Mouse (Mus musculus) intestine, embryonic 16.5 days (tissue): ENCODE data around the gene C2cd2l. TPM values are rescaled to one million over a fixed set of nuclear protein-coding genes. Genes with fewer than 3 reads are reported as not detected.
"Not testable (repeated sequence)": the region's sequence is repeated elsewhere in the genome, so short reads cannot be mapped to it uniquely, and the experiment has no call there.

Experiments used
- ATAC-seq: fragments of 200-750 bp; cut with Nextera tagmentation; 2 replicates; pipeline ENCODE4 v1.8.0; 2017; ENCODE audit warnings: moderate TSS enrichment, moderate library complexity
- H3K27ac ChIP-seq: fragments of 300-500 bp; sonication (generic); 2 replicates; pipeline ENCODE4 v1.5.1; 2014; ENCODE audit warnings: mild to moderate bottlenecking, low read length
- H3K27me3 ChIP-seq: fragments of 300-500 bp; sonication (generic); replicated peaks from 2 replicates; pipeline ENCODE4 v1.6.1; 2014; ENCODE audit warnings: low read length, control low read depth, mixed read lengths; ENCODE audit not compliant: control insufficient read depth, insufficient read depth
- H3K36me3 ChIP-seq: fragments of 300-500 bp; sonication (generic); 2 replicates; pipeline ENCODE4 v1.6.1; 2014; ENCODE audit warnings: low read length, control low read depth; ENCODE audit not compliant: control insufficient read depth, insufficient read depth
- H3K4me1 ChIP-seq: fragments of 300-500 bp; sonication (generic); 2 replicates; pipeline ENCODE4 v1.6.1; 2014; ENCODE audit warnings: low read length, control low read depth, mixed read lengths; ENCODE audit not compliant: control insufficient read depth, insufficient read depth
- H3K4me2 ChIP-seq: fragments of 300-500 bp; sonication (generic); 2 replicates; pipeline ENCODE4 v1.6.1; 2014; ENCODE audit warnings: low read depth, low read length, control low read depth
- H3K4me3 ChIP-seq: fragments of 300-500 bp; sonication (generic); 2 replicates; pipeline ENCODE4 v1.5.1; 2014; ENCODE audit warnings: mild to moderate bottlenecking, low read length
- H3K9ac ChIP-seq: fragments of 300-500 bp; sonication (generic); 2 replicates; pipeline ENCODE4 v1.6.1; 2014; ENCODE audit warnings: low read depth, low read length
- H3K9me3 ChIP-seq: fragments of 300-500 bp; sonication (generic); 2 replicates; pipeline ENCODE4 v1.6.1; 2016; ENCODE audit warnings: low read length, control low read depth; ENCODE audit not compliant: control insufficient read depth
- WGBS: fragments of 180-500 bp; shearing (Covaris S2); extraction: QIAGEN DNeasy Blood & Tissue Kit; methylation state at CpG from one replicate; pipeline ENCODE4 v1.1.7; 2014; 5-methylcytosine and 5-hydroxymethylcytosine counted together
- polyA plus RNA-seq: library from polyadenylated mRNA; unstranded; fragments of >200 nt; fragmentation: Nextera tagmentation; extraction: Ambion mirVana; gene quantifications from 2 replicates; pipeline ENCODE4 v1.2.1, GENCODE M21; 2015

The C2cd2l gene
- polyA plus RNA-seq, 1 experiment from 2014 or later, result 15.3 TPM

DNA sequence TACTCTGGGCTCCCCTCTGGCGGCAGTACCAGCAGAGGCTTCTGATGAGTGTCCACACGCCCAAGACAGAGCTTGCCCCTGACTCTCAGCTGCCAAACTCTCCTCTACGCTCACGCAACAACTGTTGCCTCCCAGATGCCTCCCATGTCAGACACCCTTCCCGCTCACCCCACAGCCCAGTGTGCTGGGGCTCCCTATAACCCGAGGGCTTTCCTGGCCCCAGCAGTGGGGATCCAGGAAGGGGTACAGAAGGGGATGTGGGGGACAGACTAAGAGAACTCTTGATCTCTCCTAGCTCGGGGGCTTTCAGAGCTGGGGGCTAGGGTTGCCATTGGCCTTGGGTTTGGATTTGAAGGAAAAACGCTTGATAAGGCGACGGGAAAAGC is 9.3 kb downstream of the C2cd2l start:
- peak overlapping the region; percentile 30; the same call in 1 of the 2 replicates for H3K4me2 ChIP-seq
- peak overlapping the region; percentile 30; the same call in 1 of the 2 replicates for H3K27ac ChIP-seq
- H3K36me3 ChIP-seq, result peaks cover 7% of the 10 kb centered on the region; the same call in 1 of the 2 replicates
- H3K27me3 ChIP-seq, result no peaks in the 10 kb centered on the region
- no peaks in the 10 kb centered on the region for H3K9me3 ChIP-seq
- WGBS, result 40% methylated on average over 10 of the region's 10 CpGs
- H3K4me3 ChIP-seq, result no peak overlapping the region
- H3K9ac ChIP-seq, result peak overlapping the region; percentile 44
- peaks cover 11% of the 10 kb centered on the region for H3K4me1 ChIP-seq
- peak; percentile 9; the same call in 1 of the 2 replicates for ATAC-seq

- no peak for ATAC-seq
- peaks cover 11% of the 10 kb centered on the region for H3K4me1 ChIP-seq
- 52% methylated on average over 3 of the region's 3 CpGs for WGBS
- H3K9me3 ChIP-seq, result no peaks in the 10 kb centered on the region
- H3K4me2 ChIP-seq, result no peak overlapping the region
- no peak overlapping the region for H3K27ac ChIP-seq
- peaks cover 7% of the 10 kb centered on the region; the same call in 1 of the 2 replicates for H3K36me3 ChIP-seq
- H3K27me3 ChIP-seq, result no peaks in the 10 kb centered on the region
- no peak overlapping the region for H3K4me3 ChIP-seq
- no peak overlapping the region for H3K9ac ChIP-seq
Measured at GRCm38 (mm10) chr9:44309756-44310155, 10.3 kb downstream of the C2cd2l start.

GRCm38 (mm10) chr9:44307248-44307647 is 12.8 kb downstream of the C2cd2l start:
- Histone ChIP-seq H3K9me3 (no peaks in the 10 kb centered on the region), H3K36me3 (peaks cover 5% of the 10 kb centered on the region; the same call in 1 of the 2 replicates), H3K27ac (no peak overlapping the region), H3K4me1 (peaks cover 19% of the 10 kb centered on the region), H3K4me3 (no peak overlapping the region), H3K27me3 (no peaks in the 10 kb centered on the region), H3K9ac (no peak overlapping the region), H3K4me2 (no peak overlapping the region)
- no peak for ATAC-seq
- WGBS, result 67% methylated on average over 2 of the region's 2 CpGs

GRCm38 (mm10) chr9:44306532-44306931 is 13.6 kb downstream of the C2cd2l start:
- Histone ChIP-seq H3K4me2 (no peak overlapping the region), H3K36me3 (peaks cover 8% of the 10 kb centered on the region; the same call in 1 of the 2 replicates)

DNA sequence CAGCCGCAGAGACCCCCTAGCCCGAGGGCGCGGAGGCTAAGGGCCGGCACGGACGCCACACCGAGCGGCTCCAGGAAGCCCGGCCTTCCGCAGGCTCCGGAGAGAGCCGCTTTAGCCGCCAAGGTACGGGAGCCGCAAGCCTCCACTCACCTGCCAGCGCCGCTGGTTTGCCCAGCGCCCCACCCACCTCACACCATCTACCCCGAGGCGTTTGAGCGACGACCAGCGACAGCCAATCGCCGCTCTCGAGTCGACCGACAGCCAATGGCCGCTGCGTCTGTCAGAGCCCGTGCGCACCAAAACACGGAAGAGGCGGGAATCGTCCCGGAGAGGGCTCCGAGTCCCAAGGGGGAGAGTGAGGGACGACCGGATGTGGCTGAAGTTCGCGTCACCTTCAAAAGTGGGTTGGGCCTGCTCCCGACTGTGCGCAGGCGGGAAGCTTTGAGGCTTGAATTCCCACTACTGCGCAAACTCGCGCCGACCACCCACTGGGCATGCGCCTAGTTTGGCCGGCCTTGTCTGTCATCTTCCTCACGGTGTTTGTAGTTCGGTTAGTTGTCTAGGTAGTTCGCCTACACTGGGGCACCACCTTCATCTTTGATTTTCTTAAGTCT is 14.5 kb downstream of the C2cd2l start, which contains the start of gene Hinfp:
Hinfp (minus strand) TSS at position 206 of the 614 bp plus-strand sequence.
- H3K4me1 ChIP-seq, result peaks cover 7% of the 10 kb centered on the region
- H3K36me3 ChIP-seq, result peaks cover 8% of the 10 kb centered on the region; the same call in 1 of the 2 replicates
- no peaks in the 10 kb centered on the region for H3K9me3 ChIP-seq
- peak within 1 kb of the TSS; percentile 95 for H3K9ac ChIP-seq
- peak within 1 kb of the TSS; percentile 74 for H3K27ac ChIP-seq
- WGBS, result under 1% methylated on average over 54 of the region's 54 CpGs
- H3K4me2 ChIP-seq, result peak within 1 kb of the TSS; percentile 49
- H3K27me3 ChIP-seq, result no peaks in the 10 kb centered on the region
- H3K4me3 ChIP-seq, result peak within 1 kb of the TSS; percentile 96
- peak; percentile 99 for ATAC-seq

More at GRCm38 (mm10) chr9:44306532-44306931, 13.6 kb downstream of the C2cd2l start:
- H3K4me1 ChIP-seq, result peaks cover 16% of the 10 kb centered on the region
- ATAC-seq, result no peak
- 87% methylated on average over 6 of the region's 6 CpGs for WGBS
- no peak overlapping the region for H3K9ac ChIP-seq
- no peaks in the 10 kb centered on the region for H3K9me3 ChIP-seq
- H3K4me3 ChIP-seq, result no peak overlapping the region
- no peak overlapping the region for H3K27ac ChIP-seq
- H3K27me3 ChIP-seq, result no peaks in the 10 kb centered on the region

DNA sequence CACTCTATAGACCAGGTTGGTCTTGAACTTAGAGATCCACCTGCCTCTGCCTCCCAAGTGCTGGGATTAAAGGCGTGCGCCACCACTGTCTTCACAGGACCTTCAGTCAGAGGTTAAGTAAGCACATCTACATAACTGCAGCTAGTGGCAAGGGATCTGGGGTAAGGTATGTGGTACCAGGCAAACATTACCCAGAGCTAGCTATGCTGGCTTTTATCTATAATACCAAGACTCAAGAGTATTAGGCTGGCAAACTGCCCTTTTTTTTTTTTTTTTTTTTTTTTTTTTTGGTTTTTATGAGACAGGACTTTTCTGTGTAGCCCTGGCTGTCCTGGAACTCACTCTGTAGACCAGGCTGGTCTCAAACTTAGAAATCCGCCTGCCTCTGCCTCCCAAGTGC is 20.1 kb downstream of the C2cd2l start:
- ATAC-seq, H3K9me3 ChIP-seq, H3K9ac ChIP-seq, H3K4me3 ChIP-seq, H3K4me2 ChIP-seq, H3K27ac ChIP-seq, H3K27me3 ChIP-seq, H3K4me1 ChIP-seq: not testable (repeated sequence)
- WGBS, result 96% methylated on average over 3 of the region's 3 CpGs
- peaks cover 11% of the 10 kb centered on the region for H3K36me3 ChIP-seq

- 62% methylated on average over 3 of the region's 3 CpGs for WGBS
- no peak overlapping the region for H3K4me2 ChIP-seq
- no peak overlapping the region for H3K9ac ChIP-seq
- no peak overlapping the region for H3K4me3 ChIP-seq
- H3K36me3 ChIP-seq, result peaks cover 9% of the 10 kb centered on the region; the same call in 1 of the 2 replicates
- H3K27ac ChIP-seq, result no peak overlapping the region
- peaks cover 14% of the 10 kb centered on the region; the same call in 1 of the 2 replicates for H3K4me1 ChIP-seq
- H3K9me3 ChIP-seq, result no peaks in the 10 kb centered on the region; the same call in 1 of the 2 replicates
- ATAC-seq, result no peak
- no peaks in the 10 kb centered on the region for H3K27me3 ChIP-seq
Measured at GRCm38 (mm10) chr9:44292490-44292889, 27.6 kb downstream of the C2cd2l start.

DNA sequence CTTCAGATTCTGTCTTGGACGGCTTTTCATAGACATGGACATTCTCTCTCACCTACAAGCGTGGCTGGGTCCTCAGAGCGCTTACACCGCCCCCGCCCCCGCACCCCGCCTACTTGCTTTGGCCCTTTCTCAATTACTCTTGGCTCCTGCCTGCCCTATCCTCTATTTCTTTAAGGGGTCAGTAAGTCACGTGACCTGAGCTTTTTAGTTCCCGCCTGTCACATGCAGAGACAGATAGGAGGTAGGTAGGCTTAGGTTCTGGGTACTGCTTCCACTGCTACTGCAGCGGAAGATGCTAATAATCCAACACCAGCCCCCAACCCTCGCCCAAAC is 31.2 kb downstream of the C2cd2l start:
- H3K27ac ChIP-seq, result no peak overlapping the region
- H3K4me2 ChIP-seq, result no peak overlapping the region
- H3K9me3 ChIP-seq, result no peaks in the 10 kb centered on the region; the same call in 1 of the 2 replicates
- H3K9ac ChIP-seq, result no peak overlapping the region
- H3K27me3 ChIP-seq, result 0 out of 2 replicates have a peak, but pooled peaks cover 3% of the 10 kb centered on the region
- H3K4me3 ChIP-seq, result no peak overlapping the region
- H3K36me3 ChIP-seq, result peaks cover 9% of the 10 kb centered on the region; the same call in 1 of the 2 replicates
- H3K4me1 ChIP-seq, result peaks cover 17% of the 10 kb centered on the region
- no peak for ATAC-seq
- WGBS, result 16% methylated on average over 11 of the region's 11 CpGs

DNA sequence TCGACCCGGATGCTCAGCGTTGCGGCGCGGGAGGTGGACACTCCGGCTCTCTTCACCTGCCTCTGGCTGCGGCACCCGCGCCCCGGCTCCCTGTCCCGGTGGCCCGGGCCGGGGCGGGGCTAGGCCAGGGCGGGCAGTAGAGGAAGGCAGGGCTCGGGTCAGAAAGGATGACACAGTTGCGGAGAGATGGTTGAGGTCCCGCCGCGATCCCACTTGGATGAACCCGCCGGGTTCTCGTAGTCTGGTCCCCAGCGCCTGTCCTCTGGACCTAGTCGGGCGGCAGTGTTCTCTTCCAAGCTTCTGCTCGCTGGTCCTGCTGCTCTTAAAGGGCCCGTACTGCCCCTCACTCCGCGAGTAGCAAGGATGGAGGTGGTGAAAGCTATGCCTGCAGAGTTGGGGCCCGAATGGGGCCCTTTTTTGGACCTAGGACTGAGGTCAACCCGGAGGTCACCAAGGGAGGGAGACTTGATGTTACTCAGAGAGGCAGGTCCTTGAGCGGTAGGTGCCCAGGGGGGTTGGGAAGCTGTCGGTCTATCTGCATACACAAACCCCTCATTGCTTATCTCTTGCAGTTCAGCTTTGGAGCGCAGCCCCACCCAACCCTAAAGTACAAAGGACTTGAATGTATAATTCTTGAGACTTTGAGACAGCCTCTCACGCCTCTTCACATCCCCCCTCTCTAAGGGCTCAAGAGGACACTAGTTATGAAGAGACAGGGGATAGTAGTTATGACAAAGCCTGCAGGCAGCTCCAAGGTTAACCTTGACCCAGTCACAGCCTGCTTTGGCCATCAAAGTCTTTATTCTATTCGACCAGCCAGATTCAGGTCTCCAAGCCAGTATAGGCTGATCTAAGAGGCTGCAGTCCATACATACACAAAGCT is 31.8 kb downstream of the C2cd2l start, which contains the start of gene Abcg4:
Abcg4 (minus strand) TSS at position 540 of the 883 bp plus-strand sequence.
- Histone ChIP-seq H3K9me3 (no peaks in the 10 kb centered on the region; the same call in 1 of the 2 replicates), H3K27me3 (0 out of 2 replicates have a peak, but pooled peaks cover 3% of the 10 kb centered on the region), H3K4me3 (peak within 1 kb of the TSS; percentile 51), H3K4me2 (peak within 1 kb of the TSS; percentile 89), H3K27ac (no peak within 1 kb of the TSS), H3K4me1 (peaks cover 17% of the 10 kb centered on the region), H3K9ac (peak within 1 kb of the TSS; percentile 65), H3K36me3 (peaks cover 9% of the 10 kb centered on the region; the same call in 1 of the 2 replicates)
- peak; percentile 71 for ATAC-seq
- 1% methylated on average over 38 of the region's 38 CpGs for WGBS
